Mouse (Mus musculus) C2C12 (cell line): Measurements from ENCODE around the gene Atp6v0a4. TPM values are rescaled to one million over a fixed set of nuclear protein-coding genes. Genes with fewer than 3 reads are reported as not detected.
A peak's percentile ranks its signal among the peaks of the same experiment; 100 is the strongest.

Experiments used
- H3K27me3 ChIP-seq: one replicate; pipeline ENCODE4 v1.6.1; 2011; ENCODE audit not compliant: control insufficient read depth, insufficient read depth, insufficient read length
- H3K36me3 ChIP-seq: one replicate; pipeline ENCODE4 v1.6.1; 2011; ENCODE audit not compliant: control insufficient read depth, insufficient read depth
- H3K4me3 ChIP-seq: one replicate; pipeline ENCODE4 v1.5.1; 2011; ENCODE audit warnings: mild to moderate bottlenecking, control low read depth; ENCODE audit not compliant: poor library complexity, insufficient read depth, severe bottlenecking
- H3K79me2 ChIP-seq: one replicate; pipeline ENCODE4 v1.6.1; 2011; ENCODE audit not compliant: control insufficient read depth, insufficient read depth
- H3K79me3 ChIP-seq: one replicate; pipeline ENCODE4 v1.6.1; 2011; ENCODE audit warnings: low read depth, control low read depth
- H3ac ChIP-seq: one replicate; pipeline ENCODE3; 2011; ENCODE audit warnings: low read depth; ENCODE audit not compliant: control insufficient read depth, insufficient read length
- CEBPB ChIP-seq: IDR thresholded peaks from one replicate; pipeline ENCODE4 v1.6.1; 2011; ENCODE audit warnings: low read depth, mild to moderate bottlenecking, control low read depth, moderate library complexity
- CTCF ChIP-seq: IDR thresholded peaks from one replicate; pipeline ENCODE4 v1.5.1; 2011; ENCODE audit not compliant: control insufficient read depth, insufficient read depth, insufficient read length
- FOSL1 ChIP-seq: IDR thresholded peaks from one replicate; pipeline ENCODE4 v1.8.0; 2011; ENCODE audit warnings: mild to moderate bottlenecking, low read length; ENCODE audit not compliant: poor library complexity, insufficient read depth, severe bottlenecking
- MAX ChIP-seq: IDR thresholded peaks from one replicate; pipeline ENCODE4 v1.6.1; 2011; ENCODE audit warnings: mild to moderate bottlenecking, control low read depth
- MYOD1 ChIP-seq: IDR thresholded peaks from one replicate; pipeline ENCODE4 v1.6.1; 2011; ENCODE audit warnings: low read depth; ENCODE audit not compliant: control insufficient read depth, insufficient read length
- MYOG ChIP-seq: IDR thresholded peaks from one replicate; pipeline ENCODE4 v1.6.1; 2011; ENCODE audit not compliant: control insufficient read depth, insufficient read length; ENCODE audit errors: extremely low read depth
- USF1 ChIP-seq: IDR thresholded peaks from one replicate; pipeline ENCODE4 v1.6.1; 2011; ENCODE audit warnings: low read depth, mild to moderate bottlenecking, control low read depth, moderate library complexity
- polyA plus RNA-seq: library from polyadenylated mRNA; unstranded; fragments of >200 nt; fragmentation: generic; extraction: Trizol; gene quantifications from one replicate; pipeline ENCODE4 v1.2.1, GENCODE M21; 2012; ENCODE audit warnings: missing spikeins

The Atp6v0a4 gene
- polyA plus RNA-seq, 1 experiment = 0.11 TPM

GRCm38 (mm10) chr6:38021406-38021805 lies 103.0 kb downstream of the Atp6v0a4 start:
- Histone ChIP-seq H3ac (no peak overlapping the region), H3K36me3 (no peaks in the 10 kb centered on the region), H3K79me2 (no peaks in the 10 kb centered on the region), H3K79me3 (no peaks in the 10 kb centered on the region), H3K4me3 (no peak overlapping the region), H3K27me3 (no peaks in the 10 kb centered on the region)
- TF ChIP-seq MAX (no peak), MYOD1 (peak; percentile 72)

GRCm38 (mm10) chr6:38012829-38013228 lies 111.6 kb downstream of the Atp6v0a4 start:
- Histone ChIP-seq H3K79me2 (no peaks in the 10 kb centered on the region), H3K36me3 (no peaks in the 10 kb centered on the region), H3K27me3 (no peaks in the 10 kb centered on the region), H3ac (no peak overlapping the region), H3K79me3 (no peaks in the 10 kb centered on the region), H3K4me3 (no peak overlapping the region)
- TF ChIP-seq MAX (no peak), FOSL1 (no peak), USF1 (no peak), CEBPB (no peak), MYOD1 (no peak), MYOG (no peak)

GRCm38 (mm10) chr6:38007459-38007858 lies 116.9 kb downstream of the Atp6v0a4 start:
- H3K36me3 ChIP-seq = no peaks in the 10 kb centered on the region
- H3ac ChIP-seq = no peak overlapping the region
- no peaks in the 10 kb centered on the region for H3K79me3 ChIP-seq
- H3K79me2 ChIP-seq = no peaks in the 10 kb centered on the region
- TF ChIP-seq USF1 = no peak
- TF ChIP-seq FOSL1 = no peak
- no peak for TF ChIP-seq MYOD1
- TF ChIP-seq CTCF = no peak
- no peak for TF ChIP-seq MAX
- TF ChIP-seq MYOG = no peak
- no peak for TF ChIP-seq CEBPB
- no peaks in the 10 kb centered on the region for H3K27me3 ChIP-seq
- H3K4me3 ChIP-seq = no peak overlapping the region

Other genes starting within 250 kb of the Atp6v0a4 start
- gene Svopl, start 77.6 kb downstream of the Atp6v0a4 start, polyA plus RNA-seq = 0.02 TPM
- gene Tmem213, start 15.3 kb downstream of the Atp6v0a4 start, polyA plus RNA-seq = not detected
- gene D630045J12Rik, start 129.4 kb upstream of the Atp6v0a4 start, polyA plus RNA-seq = 1.7 TPM
- gene Zc3hav1l, start 174.7 kb upstream of the Atp6v0a4 start, polyA plus RNA-seq = 1.7 TPM
- 20.3 TPM for gene Zc3hav1, start 230.0 kb upstream of the Atp6v0a4 start, polyA plus RNA-seq